Mouse (Mus musculus) frontal cortex, postnatal 14 days (tissue): ENCODE data around the gene Mageb16.

ENCODE experiments used
- DNase-seq, 2 experiments: peaks; one replicate each; pipeline ENCODE4 v3.0.0; 2022; ENCODE audit warnings: low spot score in 2 of 2

Gene Mageb16

DNA sequence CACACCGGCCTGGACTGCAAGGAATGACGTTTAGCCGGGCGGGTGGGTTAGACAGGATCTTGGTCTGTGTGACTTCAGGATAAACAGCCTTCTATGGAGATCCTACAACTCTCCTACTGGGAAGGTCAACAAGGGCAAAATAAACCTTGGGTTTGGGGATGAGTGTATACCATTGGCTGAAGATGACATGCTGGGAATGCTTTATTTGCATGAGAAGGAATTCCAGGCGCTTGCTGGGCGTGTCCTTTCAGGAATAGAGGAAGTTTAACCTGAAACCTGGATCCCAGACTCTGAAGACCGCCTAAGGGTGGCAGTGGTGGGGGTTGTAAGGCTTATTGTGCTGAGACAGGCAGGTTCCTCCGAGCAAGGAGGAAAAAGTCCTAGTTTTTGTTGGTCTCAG, at the start of gene Mageb16:
Gene Mageb16 (minus strand): TSS at position 25 of the 400 bp plus-strand sequence.
- no peak for DNase-seq

DNA sequence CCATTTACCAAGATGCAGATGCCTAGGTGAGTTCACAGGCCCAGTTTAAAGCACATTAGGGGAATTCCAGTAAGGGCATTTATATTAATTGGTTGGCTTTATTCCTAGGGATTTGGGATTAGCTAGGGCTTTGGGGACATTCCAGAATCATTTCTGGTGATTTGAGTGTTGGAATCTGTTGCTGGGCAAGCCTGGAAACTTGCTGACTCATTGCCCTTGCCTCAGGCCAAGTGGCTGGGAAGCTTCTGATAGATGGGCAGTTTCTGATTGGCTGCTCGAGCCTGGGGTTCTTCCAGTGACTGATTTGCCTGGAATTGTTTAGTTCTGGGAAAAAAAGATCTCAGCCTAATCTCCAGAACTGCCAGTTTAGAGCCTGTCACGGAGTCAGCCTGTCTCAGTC, 20.1 kb downstream of the Mageb16 start:
- no peak for DNase-seq

DNA sequence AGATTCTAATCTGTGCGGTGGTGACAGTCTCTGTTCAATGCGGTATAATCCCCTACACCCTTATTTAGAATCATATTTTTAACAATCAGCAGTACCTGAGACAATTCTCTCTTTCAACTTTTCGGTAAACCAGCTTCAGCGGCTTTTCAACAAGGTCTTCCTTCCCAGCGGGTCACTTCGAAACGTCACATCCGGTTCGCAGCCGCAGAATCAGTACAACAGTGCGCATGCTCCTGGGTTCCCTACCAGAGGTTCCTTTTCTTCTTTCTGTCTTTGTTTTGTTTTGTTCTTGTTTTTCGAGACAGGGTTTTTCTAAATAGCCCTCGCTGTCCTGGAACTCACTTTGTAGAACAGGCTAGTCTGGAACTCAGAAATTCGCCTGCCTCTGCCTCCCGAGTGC, 35.8 kb downstream of the Mageb16 start:
- DNase-seq: no peak

DNA sequence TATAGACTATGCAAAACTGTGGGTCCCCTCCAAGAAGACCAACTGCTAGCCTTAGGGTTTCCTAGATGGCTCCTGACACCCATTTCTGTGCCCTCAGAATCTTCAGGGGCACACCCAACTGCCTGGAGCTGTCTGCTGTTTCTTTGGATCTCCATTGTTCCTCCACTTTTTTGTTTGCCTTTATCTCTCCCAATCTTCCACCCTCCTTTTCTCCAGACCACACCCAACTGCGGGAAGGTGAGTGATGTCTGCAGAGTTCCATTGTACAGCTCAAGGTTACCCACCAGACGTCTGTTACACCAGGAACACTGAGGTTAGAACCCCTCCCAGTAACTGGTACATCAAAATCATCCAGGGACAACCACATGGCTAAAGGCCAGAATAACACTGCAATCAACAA, 64.8 kb downstream of the Mageb16 start:
- DNase-seq: no peak
